Mouse (Mus musculus) kidney, adult 2 months (tissue): ENCODE measurements at regions not wholly inside any gene's neighbourhood (a gene's known extent, or its start where the extent isn't known, plus 50 kb on each side); places are given as distances from the start of the nearest gene placed in this dataset.
"Not testable (repeated sequence)": the region's sequence is repeated elsewhere in the genome, so short reads cannot be mapped to it uniquely, and the experiment has no call there.

ENCODE experiments used
- CTCF ChIP-seq: fragments of 200-500 bp; conservative IDR thresholded peaks from 2 replicates; pipeline ENCODE4 v1.5.1; 2011; ENCODE audit warnings: low read depth, mild to moderate bottlenecking, control low read depth, low read length, moderate library complexity, mixed read lengths; ENCODE audit not compliant: insufficient read depth, insufficient read length
- POLR2A ChIP-seq: fragments of 200-500 bp; IDR thresholded peaks from one replicate; pipeline ENCODE4 v1.6.1; 2011; ENCODE audit warnings: low read depth, low read length, control low read depth

DNA sequence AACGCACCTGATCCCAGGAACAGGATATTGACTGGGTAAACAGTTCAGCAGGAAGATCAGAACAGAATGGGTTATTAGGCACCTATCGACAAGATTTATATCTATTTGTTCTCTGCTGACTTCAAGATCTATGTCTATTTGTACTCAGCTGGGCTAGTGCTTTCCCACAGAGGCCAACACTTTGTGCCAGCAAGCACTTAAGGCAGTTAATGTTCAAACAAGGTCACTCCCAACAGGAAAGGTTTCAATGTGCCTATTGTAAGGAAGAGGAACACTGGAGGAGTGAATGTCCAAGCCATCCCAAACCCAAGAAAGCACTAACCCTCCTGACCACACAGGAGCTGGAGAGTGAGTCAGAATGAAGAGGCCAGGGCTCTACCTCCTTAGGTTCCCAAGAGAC lies 151.4 kb downstream of the Akr1d1 start:
- not testable (repeated sequence) for TF ChIP-seq CTCF, POLR2A
